Comparison of ENCODE assay signal across 9 mouse cellular contexts in genomic region chr1:155204560-155205162, GRCm38 (mm10). TPM values are rescaled to one million over a fixed set of nuclear protein-coding genes. Genes with fewer than 3 reads are reported as not detected.
DNase-seq lines count a peak whose midpoint lies in the region; ATAC-seq lines count a peak whose summit lies in the region.
"Had no signal": no experiment of that assay in that cellular context is flagged by ENCODE, and none has a peak within 500 bp of the region (broad histone marks: within the 10 kb centered on the region; RNA-seq: fewer than 3 reads in every experiment).

No protein-coding gene starts in this region.

- H3K27ac ChIP-seq in kidney, embryonic 15.5 days = no peak overlapping the region; the same call in 1 of the 2 replicates
- H3K27ac ChIP-seq in hindbrain, embryonic 14.5 days = peak overlapping the region; percentile 77

- H3K27me3 ChIP-seq in kidney, embryonic 15.5 days = no peaks in the 10 kb centered on the region
- H3K27me3 ChIP-seq in hindbrain, embryonic 14.5 days (ENCODE audit: control insufficient read depth, insufficient read depth, low read length) = no peaks in the 10 kb centered on the region
- H3K27me3 ChIP-seq: neural tube, embryonic 12.5 days had no signal

- H3K4me1 ChIP-seq in kidney, embryonic 15.5 days = peaks cover 39% of the 10 kb centered on the region
- H3K4me1 ChIP-seq in hindbrain, embryonic 14.5 days (replicated peaks; ENCODE audit: control insufficient read depth, insufficient read depth, low read length) = peaks cover 46% of the 10 kb centered on the region

- no peak for ATAC-seq in kidney, embryonic 15.5 days (replicated peaks; ENCODE audit: low FRiP score)
- ATAC-seq in hindbrain, embryonic 14.5 days (ENCODE audit: low FRiP score) = 0 out of 2 replicates have a peak, but pooled peaks have one; percentile 28

- H3K36me3 ChIP-seq in kidney, embryonic 15.5 days = peaks cover 44% of the 10 kb centered on the region
- peaks cover 38% of the 10 kb centered on the region for H3K36me3 ChIP-seq in hindbrain, embryonic 14.5 days (replicated peaks; ENCODE audit: control insufficient read depth, insufficient read depth)

- no peak overlapping the region for H3K9ac ChIP-seq in kidney, embryonic 15.5 days
- no peak overlapping the region for H3K9ac ChIP-seq in hindbrain, embryonic 14.5 days
- H3K9ac ChIP-seq: neural tube, embryonic 12.5 days had no signal

- DNase-seq in kidney, postnatal 25 days = peak; percentile 40 to 64
- DNase-seq in adipocyte (ENCODE audit: low spot score) = peak; percentile 62
- DNase-seq in cerebellum, adult 9-11 months = peak; percentile 73
- DNase-seq in hindbrain, embryonic 14.5 days (ENCODE audit: low spot score) = peak; percentile 77
- no peak for DNase-seq in thymus, postnatal 4 days
- DNase-seq in ovary, adult 18-20 months (ENCODE audit: low spot score) = no peak

- no peak overlapping the region for H3K4me3 ChIP-seq in kidney, embryonic 15.5 days (replicated peaks)
- no peak overlapping the region for H3K4me3 ChIP-seq in hindbrain, embryonic 14.5 days (replicated peaks; ENCODE audit: low read length)
- H3K4me3 ChIP-seq: neural tube, embryonic 12.5 days had no signal

- H3K4me2 ChIP-seq in kidney, embryonic 15.5 days = no peak overlapping the region
- no peak overlapping the region for H3K4me2 ChIP-seq in hindbrain, embryonic 14.5 days (replicated peaks)
- H3K4me2 ChIP-seq: neural tube, embryonic 12.5 days had no signal

- no peaks in the 10 kb centered on the region for H3K9me3 ChIP-seq in kidney, embryonic 15.5 days (replicated peaks)
- no peaks in the 10 kb centered on the region for H3K9me3 ChIP-seq in hindbrain, embryonic 14.5 days (ENCODE audit: control insufficient read depth, low read length)
- H3K9me3 ChIP-seq: G1E; neural tube, embryonic 12.5 days had no signal

- WGBS in kidney, embryonic 15.5 days = 72% methylated on average over 8 of the region's 8 CpGs
- WGBS in hindbrain, embryonic 14.5 days = 64% methylated on average over 8 of the region's 8 CpGs

RNA-seq across cellular contexts. Expression of gene BC034090, which starts 39.6 kb away (rescaled TPM):
- polyA plus RNA-seq in kidney, embryonic 15.5 days (2015; fragmentation: Nextera tagmentation; extraction: Ambion mirVana) = 7.0 and 7.2 TPM in 2 replicates
- 4.0 and 4.1 TPM in 2 replicates for polyA plus RNA-seq in hindbrain, embryonic 14.5 days (2014; fragmentation: Nextera tagmentation; extraction: Ambion mirVana)

RNA-seq across cellular contexts. Expression of gene Stx6, which starts 46.1 kb away (rescaled TPM):
- 65.5 and 82.4 TPM in 2 replicates for polyA plus RNA-seq in kidney, embryonic 15.5 days (2015; fragmentation: Nextera tagmentation; extraction: Ambion mirVana)
- polyA plus RNA-seq in hindbrain, embryonic 14.5 days (2014; fragmentation: Nextera tagmentation; extraction: Ambion mirVana) = 113 and 117 TPM in 2 replicates

RNA-seq across cellular contexts. Expression of gene Mr1, which starts 58.0 kb away (rescaled TPM):
- 5.7 and 6.3 TPM in 2 replicates for polyA plus RNA-seq in kidney, embryonic 15.5 days (2015; fragmentation: Nextera tagmentation; extraction: Ambion mirVana)
- 2.0 and 2.4 TPM in 2 replicates for polyA plus RNA-seq in hindbrain, embryonic 14.5 days (2014; fragmentation: Nextera tagmentation; extraction: Ambion mirVana)

Comparison
In these comparisons a context has a peak if more than half of its experiments do, and no peak if none do; other contexts are left out.
1. DNase-seq: peak in kidney, postnatal 25 days (2 of 2), adipocyte (single experiment), cerebellum, adult 9-11 months (single experiment) and hindbrain, embryonic 14.5 days (single experiment); none in thymus, postnatal 4 days (single experiment) and ovary, adult 18-20 months (single experiment).